Mouse (Mus musculus) limb, embryonic 11.5 days (tissue): ENCODE data around the gene 2310022B05Rik. TPM values are rescaled to one million over a fixed set of nuclear protein-coding genes. Genes with fewer than 3 reads are reported as not detected.

Experiments used
- ATAC-seq: fragments of 200-750 bp; cut with Nextera tagmentation; 2 replicates; pipeline ENCODE4 v1.8.0; 2017; ENCODE audit warnings: low read depth; ENCODE audit not compliant: insufficient number of reproducible peaks, low FRiP score, low TSS enrichment
- DNase-seq: peaks from one replicate; pipeline ENCODE4 v3.0.0-alpha.2; 2015; ENCODE audit warnings: low spot score
- H3K27ac ChIP-seq: fragments of 300-500 bp; sonication (generic); replicated peaks from 2 replicates; pipeline ENCODE4 v1.5.1; 2014; ENCODE audit warnings: low read depth, mild to moderate bottlenecking, low read length
- H3K27me3 ChIP-seq: fragments of 300-500 bp; sonication (generic); 2 replicates; pipeline ENCODE4 v1.6.1; 2014; ENCODE audit warnings: mild to moderate bottlenecking, low read length, mixed read lengths; ENCODE audit not compliant: control insufficient read depth, insufficient read depth
- H3K36me3 ChIP-seq: fragments of 300-500 bp; sonication (generic); 2 replicates; pipeline ENCODE4 v1.6.1; 2014; ENCODE audit warnings: mild to moderate bottlenecking, low read length, moderate library complexity, mixed read lengths; ENCODE audit not compliant: control insufficient read depth, insufficient read depth
- H3K4me1 ChIP-seq: fragments of 300-500 bp; sonication (generic); 2 replicates; pipeline ENCODE4 v1.6.1; 2014; ENCODE audit warnings: low read length, mixed read lengths; ENCODE audit not compliant: control insufficient read depth, insufficient read depth
- H3K4me2 ChIP-seq: fragments of 300-500 bp; sonication (generic); 2 replicates; pipeline ENCODE4 v1.6.1; 2014; ENCODE audit warnings: low read depth, mild to moderate bottlenecking, moderate library complexity; ENCODE audit not compliant: severe bottlenecking
- H3K4me3 ChIP-seq: fragments of 300-500 bp; sonication (generic); 2 replicates; pipeline ENCODE4 v1.5.1; 2014; ENCODE audit warnings: low read depth, low read length
- H3K9ac ChIP-seq: fragments of 300-500 bp; sonication (generic); 2 replicates; pipeline ENCODE4 v1.6.1; 2014; ENCODE audit warnings: mild to moderate bottlenecking, low read length
- H3K9me3 ChIP-seq: fragments of 300-500 bp; sonication (generic); 2 replicates; pipeline ENCODE4 v1.6.1; 2016; ENCODE audit warnings: low read length; ENCODE audit not compliant: control insufficient read depth
- WGBS: fragments of 180-500 bp; shearing (Covaris S2); extraction: QIAGEN DNeasy Blood & Tissue Kit; methylation state at CpG from one replicate; pipeline ENCODE4 v1.1.7; 2014; 5-methylcytosine and 5-hydroxymethylcytosine counted together
- polyA plus RNA-seq: library from polyadenylated mRNA; unstranded; fragments of >200 nt; fragmentation: Nextera tagmentation; extraction: Ambion mirVana; gene quantifications from 2 replicates; pipeline ENCODE4 v1.2.1, GENCODE M21; 2014

Gene 2310022B05Rik
- polyA plus RNA-seq, 1 experiment from 2014 or later: 28.2 TPM

DNA sequence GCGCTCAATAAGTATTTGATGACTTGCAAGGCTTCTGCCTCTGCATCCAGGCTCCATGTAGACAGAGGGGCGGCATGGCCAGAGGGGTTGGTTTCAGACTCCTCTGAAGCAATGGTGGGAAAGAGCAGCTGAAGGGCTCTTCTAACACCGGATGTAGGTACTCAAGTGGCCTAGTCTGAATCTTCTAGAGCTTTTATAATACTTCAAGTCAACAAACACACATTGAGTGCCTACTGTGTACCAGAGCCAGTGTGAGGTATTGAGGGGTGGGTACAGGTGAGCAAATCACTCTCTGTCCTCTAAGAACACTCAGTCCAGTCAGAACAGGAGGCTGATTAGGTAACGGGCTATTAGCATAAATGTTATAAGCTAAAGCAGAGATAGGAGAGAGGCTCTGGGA, 28.5 kb upstream of the 2310022B05Rik start:
- DNase-seq (no peak), ATAC-seq (no peak)
- no peaks in the 10 kb centered on the region for H3K9me3 ChIP-seq
- H3K4me2 ChIP-seq: no peak overlapping the region
- no peaks in the 10 kb centered on the region for H3K27me3 ChIP-seq
- no peak overlapping the region for H3K4me3 ChIP-seq
- H3K4me1 ChIP-seq: no peaks in the 10 kb centered on the region
- H3K36me3 ChIP-seq: peaks cover 8% of the 10 kb centered on the region; the same call in 1 of the 2 replicates
- H3K9ac ChIP-seq: no peak overlapping the region
- WGBS: 95% methylated on average over 4 of the region's 4 CpGs
- H3K27ac ChIP-seq: no peak overlapping the region

DNA sequence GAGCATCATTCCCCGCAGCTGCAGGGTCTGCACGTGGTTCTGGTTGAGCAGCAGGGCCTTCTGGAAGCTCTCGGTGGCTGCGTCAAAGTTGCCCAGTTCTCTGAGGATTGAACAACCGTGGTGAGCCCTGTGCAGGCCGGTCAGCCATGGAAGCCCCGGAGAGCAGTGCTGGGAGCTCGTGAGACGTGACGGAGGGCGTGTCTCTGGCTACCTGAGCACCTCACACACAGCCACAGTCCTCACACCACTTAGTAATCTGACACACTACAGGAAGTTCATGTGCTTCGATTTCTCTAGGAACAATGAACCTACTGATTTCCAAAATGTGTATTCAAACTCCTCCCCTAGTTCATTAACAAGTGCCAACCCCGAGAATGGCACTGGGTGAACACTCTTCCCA, 25.7 kb upstream of the 2310022B05Rik start:
- Histone ChIP-seq H3K4me1 (no peaks in the 10 kb centered on the region), H3K36me3 (peaks cover 6% of the 10 kb centered on the region; the same call in 1 of the 2 replicates), H3K27me3 (no peaks in the 10 kb centered on the region), H3K4me3 (no peak overlapping the region), H3K9ac (no peak overlapping the region), H3K9me3 (no peaks in the 10 kb centered on the region), H3K4me2 (no peak overlapping the region), H3K27ac (no peak overlapping the region)
- 91% methylated on average over 13 of the region's 13 CpGs for WGBS
- DNase-seq (no peak), ATAC-seq (no peak)

DNA sequence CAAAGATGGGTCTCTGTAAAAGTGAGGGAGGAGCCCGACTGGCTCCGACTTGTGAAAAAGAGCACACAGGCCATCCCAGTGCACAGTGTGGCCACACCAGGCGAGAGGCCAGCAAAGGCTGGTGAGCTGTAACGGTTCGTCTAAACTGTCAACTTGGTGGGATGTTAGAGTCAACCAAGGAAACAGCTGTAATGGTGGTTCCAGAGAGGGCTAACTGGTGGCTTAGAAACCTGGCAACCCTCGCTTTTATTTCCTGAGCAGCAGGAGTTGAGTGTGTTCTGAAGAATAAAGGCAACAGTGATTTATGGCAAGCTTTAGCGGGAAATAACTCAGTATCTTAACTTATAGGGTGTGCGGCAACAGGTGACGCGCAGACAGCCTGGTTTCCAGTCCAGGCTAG, 19.0 kb upstream of the 2310022B05Rik start:
- no peak for DNase-seq
- no peak overlapping the region for H3K4me3 ChIP-seq

DNA sequence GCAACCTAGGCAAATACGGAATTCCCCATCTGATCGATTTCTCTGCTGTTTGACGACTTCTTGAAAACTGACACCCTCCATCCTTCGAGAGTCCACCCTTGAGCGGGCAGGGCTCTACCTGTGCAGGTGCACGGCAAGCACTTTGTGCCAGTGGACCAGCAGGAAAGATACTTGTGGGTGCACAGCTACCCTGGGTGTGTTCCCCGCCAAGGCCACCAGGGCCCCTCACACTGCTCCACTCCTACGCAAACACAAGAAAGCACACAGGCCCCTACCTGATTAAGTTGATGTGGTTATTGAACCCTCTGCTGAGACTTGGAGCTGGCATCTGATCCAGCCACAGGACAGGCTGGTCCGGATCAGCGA, 18.6 kb upstream of the 2310022B05Rik start:
- Histone ChIP-seq H3K4me1 (no peaks in the 10 kb centered on the region), H3K9ac (no peak overlapping the region), H3K27ac (no peak overlapping the region), H3K27me3 (no peaks in the 10 kb centered on the region), H3K36me3 (peaks cover 9% of the 10 kb centered on the region), H3K4me2 (no peak overlapping the region), H3K4me3 (no peak overlapping the region), H3K9me3 (no peaks in the 10 kb centered on the region)
- DNase-seq: no peak
- no peak for ATAC-seq
- WGBS: 89% methylated on average over 10 of the region's 10 CpGs

More for the DNA sequence above, 19.0 kb upstream of the 2310022B05Rik start:
- Histone ChIP-seq H3K4me2 (no peak overlapping the region), H3K27ac (no peak overlapping the region), H3K36me3 (peaks cover 9% of the 10 kb centered on the region), H3K9me3 (no peaks in the 10 kb centered on the region), H3K27me3 (no peaks in the 10 kb centered on the region), H3K9ac (no peak overlapping the region), H3K4me1 (no peaks in the 10 kb centered on the region)
- no peak for ATAC-seq
- 88% methylated on average over 10 of the region's 10 CpGs for WGBS

DNA sequence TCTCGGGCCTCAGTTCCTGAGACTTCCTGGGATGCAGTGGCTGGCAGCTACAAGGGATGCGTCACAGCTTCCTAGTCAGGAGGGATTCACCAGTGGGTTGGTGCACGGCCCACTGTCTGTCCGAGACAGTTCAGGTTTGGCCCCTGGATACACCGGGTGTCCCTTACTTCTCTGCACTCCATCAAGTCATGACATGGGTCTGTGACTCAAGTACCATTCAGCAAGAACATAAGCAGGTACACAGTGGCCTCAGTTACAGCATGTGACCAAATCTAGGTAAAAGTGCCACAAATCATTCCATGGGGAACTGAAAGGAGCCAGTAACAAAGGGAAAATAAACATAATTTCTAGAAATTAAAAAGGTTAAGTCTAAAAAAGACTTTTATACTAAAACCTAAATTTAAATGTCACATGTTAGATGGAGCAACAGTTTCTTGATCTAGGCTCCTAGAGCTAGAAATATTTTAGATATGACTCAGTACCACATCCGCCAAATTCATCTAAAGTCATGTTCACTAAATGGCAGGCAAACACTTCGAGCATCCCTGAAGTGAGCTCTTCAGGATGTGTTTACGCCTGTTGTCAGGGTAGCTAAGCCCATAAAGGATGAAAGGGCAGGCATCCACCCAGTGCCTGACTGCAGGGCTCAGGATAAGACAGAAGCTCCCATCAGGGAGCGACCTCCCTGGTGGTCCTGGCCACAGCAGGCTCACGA, 18.1 kb upstream of the 2310022B05Rik start:
- no peak overlapping the region for H3K9ac ChIP-seq

DNA sequence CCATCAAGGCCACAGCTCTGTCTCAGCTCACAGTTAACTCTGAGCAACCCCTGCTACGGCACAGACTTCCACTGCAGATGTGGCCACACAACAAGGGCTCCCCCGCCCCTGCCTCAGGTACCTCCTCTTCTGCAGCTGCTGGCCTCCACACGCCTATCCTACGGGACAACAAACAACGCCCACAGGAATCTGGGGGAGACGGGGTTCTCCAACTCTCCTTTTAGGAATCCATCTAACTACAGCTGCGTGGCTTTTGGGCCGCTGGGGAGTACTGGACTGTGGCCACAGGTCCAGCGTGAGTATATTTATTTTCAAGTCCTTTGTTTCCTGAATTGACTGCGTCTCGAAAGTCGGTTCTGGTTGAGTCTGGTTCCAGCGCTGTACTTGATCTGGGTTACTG, 15.1 kb upstream of the 2310022B05Rik start:
- WGBS: 92% methylated on average over 13 of the region's 13 CpGs
- DNase-seq (no peak), ATAC-seq (no peak)
- H3K4me2 ChIP-seq: no peak overlapping the region
- no peaks in the 10 kb centered on the region for H3K4me1 ChIP-seq
- H3K4me3 ChIP-seq: no peak overlapping the region
- peaks cover 5% of the 10 kb centered on the region for H3K36me3 ChIP-seq
- H3K27me3 ChIP-seq: no peaks in the 10 kb centered on the region
- no peak overlapping the region for H3K9ac ChIP-seq
- no peaks in the 10 kb centered on the region for H3K9me3 ChIP-seq
- H3K27ac ChIP-seq: no peak overlapping the region

More for the DNA sequence above, 18.1 kb upstream of the 2310022B05Rik start:
- H3K4me1 ChIP-seq: no peaks in the 10 kb centered on the region
- no peaks in the 10 kb centered on the region for H3K9me3 ChIP-seq
- no peak overlapping the region for H3K27ac ChIP-seq
- ATAC-seq (no peak), DNase-seq (no peak)
- H3K27me3 ChIP-seq: no peaks in the 10 kb centered on the region
- peaks cover 9% of the 10 kb centered on the region for H3K36me3 ChIP-seq
- 83% methylated on average over 10 of the region's 10 CpGs for WGBS
- H3K4me3 ChIP-seq: no peak overlapping the region
- H3K4me2 ChIP-seq: no peak overlapping the region

DNA sequence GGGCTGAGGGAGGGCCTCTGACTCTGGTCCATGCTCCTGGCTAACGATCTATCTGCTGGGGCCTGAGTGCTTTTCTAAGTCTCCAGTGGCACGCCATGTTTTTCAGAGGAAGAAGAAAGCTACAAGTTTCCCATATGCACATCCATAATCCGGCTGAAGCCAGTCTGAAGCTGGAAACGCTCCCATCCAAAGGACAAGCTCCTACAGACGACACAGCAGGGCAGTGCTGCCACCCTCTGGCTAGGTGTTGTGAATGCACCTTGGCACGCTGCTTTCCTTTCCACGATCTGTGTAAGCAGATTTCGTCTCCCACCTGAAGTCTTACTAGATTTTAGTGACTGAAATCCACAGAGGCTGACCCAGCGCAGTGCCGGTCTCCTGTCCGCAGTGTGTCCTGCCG, 14.3 kb upstream of the 2310022B05Rik start:
- Histone ChIP-seq H3K27ac (no peak overlapping the region), H3K4me3 (no peak overlapping the region), H3K9ac (no peak overlapping the region), H3K4me2 (no peak overlapping the region), H3K9me3 (no peaks in the 10 kb centered on the region), H3K27me3 (no peaks in the 10 kb centered on the region), H3K36me3 (peaks cover 2% of the 10 kb centered on the region), H3K4me1 (no peaks in the 10 kb centered on the region)
- no peak for ATAC-seq
- WGBS: 60% methylated on average over 12 of the region's 12 CpGs
- peak; percentile 84 for DNase-seq

DNA sequence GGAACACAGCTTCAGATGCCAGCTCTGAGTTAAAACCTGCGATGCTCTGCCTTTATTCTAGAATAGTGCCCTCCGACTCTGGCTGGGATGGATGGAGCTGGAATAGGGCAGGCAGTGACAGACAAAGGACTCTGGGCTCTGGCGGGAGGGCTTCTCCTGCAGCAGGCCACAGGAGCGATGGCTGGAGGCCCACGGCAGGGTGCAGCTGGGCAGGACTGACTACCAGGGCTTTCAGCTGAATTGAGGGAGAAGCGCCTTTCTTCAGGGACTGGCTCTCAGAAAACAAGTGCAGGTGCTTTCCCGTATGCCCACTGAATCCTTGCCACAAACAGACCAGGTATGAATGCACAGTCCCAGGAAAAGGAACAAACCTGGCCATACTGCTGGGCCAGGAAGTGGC, 13.9 kb upstream of the 2310022B05Rik start:
- ATAC-seq: no peak
- no peak for DNase-seq
- Histone ChIP-seq H3K27me3 (no peaks in the 10 kb centered on the region), H3K9ac (no peak overlapping the region), H3K36me3 (peaks cover 2% of the 10 kb centered on the region), H3K4me2 (no peak overlapping the region), H3K4me1 (no peaks in the 10 kb centered on the region), H3K9me3 (no peaks in the 10 kb centered on the region), H3K27ac (no peak overlapping the region), H3K4me3 (no peak overlapping the region)
- WGBS: 87% methylated on average over 7 of the region's 7 CpGs

DNA sequence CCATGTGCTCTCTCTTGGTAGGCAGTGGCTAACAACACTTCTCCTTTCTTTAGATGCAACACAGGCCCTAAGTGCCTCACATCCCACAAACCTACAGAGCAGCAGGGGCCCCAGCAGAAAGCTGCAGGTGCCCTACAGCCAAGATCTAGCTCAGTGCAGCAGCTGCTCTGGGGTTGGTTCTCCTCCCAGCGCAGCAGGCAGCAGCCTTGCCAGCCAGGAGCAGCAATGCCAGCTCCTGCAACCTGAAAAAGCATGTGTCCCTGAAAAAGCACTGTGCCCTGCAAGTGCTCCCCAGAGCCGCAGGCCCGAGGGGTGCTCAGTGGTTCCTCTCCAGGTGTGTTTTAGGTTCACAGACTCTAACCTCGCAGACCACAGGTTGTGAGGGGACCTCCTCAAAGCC, 13.5 kb upstream of the 2310022B05Rik start:
- H3K4me2 ChIP-seq: no peak overlapping the region
- no peaks in the 10 kb centered on the region for H3K27me3 ChIP-seq
- DNase-seq: no peak
- no peak overlapping the region for H3K9ac ChIP-seq
- H3K36me3 ChIP-seq: peaks cover 2% of the 10 kb centered on the region
- H3K27ac ChIP-seq: no peak overlapping the region
- no peaks in the 10 kb centered on the region for H3K4me1 ChIP-seq
- no peak for ATAC-seq
- no peaks in the 10 kb centered on the region for H3K9me3 ChIP-seq
- no peak overlapping the region for H3K4me3 ChIP-seq
- 91% methylated on average over 4 of the region's 4 CpGs for WGBS
